Mouse (Mus musculus): ENCODE data around the gene Slc17a5.

Gene Slc17a5

DNA sequence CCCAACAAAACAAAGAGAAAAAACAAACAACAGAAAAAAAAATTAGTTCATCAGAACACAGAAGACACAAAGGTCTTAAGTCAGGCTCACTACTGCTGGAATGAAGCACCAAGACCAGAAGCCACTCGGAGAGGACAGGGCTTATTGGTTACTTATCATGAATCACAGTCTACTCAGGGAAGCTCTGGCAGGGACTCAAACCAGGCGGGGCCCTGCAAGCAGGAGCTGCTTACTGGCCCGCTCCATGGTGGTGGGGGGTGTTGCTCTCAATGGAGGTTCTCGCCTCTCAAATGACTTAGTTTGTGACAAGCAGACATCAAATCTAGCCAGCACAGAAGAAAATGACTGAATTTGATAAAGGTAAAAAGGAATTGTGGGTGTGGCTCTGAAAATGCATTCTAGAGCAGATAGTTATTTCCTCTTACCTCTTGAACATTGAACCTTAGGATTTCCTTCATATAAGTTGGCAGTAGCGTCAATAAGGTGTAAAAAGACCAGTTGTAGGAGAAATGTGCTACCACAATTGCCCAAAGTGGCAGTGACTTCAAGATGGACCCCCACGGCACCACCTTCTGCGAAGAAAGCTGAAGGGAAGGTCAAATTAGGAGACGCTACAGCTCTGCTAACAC lies 29.1 kb downstream of the Slc17a5 start:
- no peak for DNase-seq (ENCODE audit: low spot score in 2 of 2)

- no peak for DNase-seq (ENCODE audit: low spot score in 2 of 2)
Measured at GRCm38 (mm10) chr9:78557041-78557440, 30.8 kb downstream of the Slc17a5 start.

GRCm38 (mm10) chr9:78552984-78553383 lies 34.9 kb downstream of the Slc17a5 start:
- DNase-seq (ENCODE audit: low spot score in 2 of 2): peak; percentile 14 to 74

GRCm38 (mm10) chr9:78551761-78552160 lies 36.1 kb downstream of the Slc17a5 start:
- no peak for DNase-seq (ENCODE audit: low spot score in 2 of 2)

DNA sequence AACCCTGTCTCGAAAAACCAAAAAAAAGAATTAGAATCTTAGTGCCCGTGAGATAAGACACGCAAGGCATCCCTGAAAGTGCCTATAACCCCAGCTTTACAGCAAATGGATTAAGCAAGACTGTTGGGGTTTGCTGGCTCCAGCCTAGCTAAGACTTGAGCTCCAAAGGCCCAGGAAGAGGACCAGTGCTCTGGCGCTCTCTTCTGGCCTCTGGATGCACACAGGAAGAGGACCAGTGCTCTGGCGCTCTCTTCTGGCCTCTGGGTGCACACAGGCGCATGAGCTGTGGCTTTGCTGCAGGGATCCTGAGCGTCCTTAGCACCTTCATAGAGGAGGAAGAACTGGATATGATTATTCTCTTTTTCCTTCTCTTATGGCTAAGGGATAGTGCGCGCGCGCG lies 40.1 kb downstream of the Slc17a5 start:
- DNase-seq (ENCODE audit: low spot score in 2 of 2): no peak

GRCm38 (mm10) chr9:78546944-78547343 lies 40.9 kb downstream of the Slc17a5 start:
- no peak for DNase-seq (ENCODE audit: low spot score in 2 of 2)

DNA sequence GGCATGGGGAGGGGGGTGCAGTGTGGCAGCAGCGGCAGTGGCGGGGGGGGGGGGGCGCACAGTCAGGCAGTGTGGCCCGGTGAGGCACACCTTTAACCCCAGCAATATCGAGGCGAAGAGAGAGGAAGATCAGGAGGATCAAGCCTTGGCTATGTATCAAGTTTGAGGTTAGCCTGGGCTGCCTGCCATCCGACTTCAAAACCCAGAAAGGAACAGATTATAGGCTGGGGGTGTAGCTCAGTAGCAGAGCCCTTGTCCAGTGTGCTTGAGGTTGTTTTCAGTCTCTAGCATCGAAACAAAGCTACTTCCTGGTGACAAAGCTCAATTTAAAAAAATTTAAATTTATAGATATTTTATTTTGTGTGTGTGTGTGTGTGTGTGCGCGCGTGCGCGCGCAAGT lies 46.1 kb downstream of the Slc17a5 start:
- no peak for DNase-seq (ENCODE audit: low spot score in 2 of 2)

DNA sequence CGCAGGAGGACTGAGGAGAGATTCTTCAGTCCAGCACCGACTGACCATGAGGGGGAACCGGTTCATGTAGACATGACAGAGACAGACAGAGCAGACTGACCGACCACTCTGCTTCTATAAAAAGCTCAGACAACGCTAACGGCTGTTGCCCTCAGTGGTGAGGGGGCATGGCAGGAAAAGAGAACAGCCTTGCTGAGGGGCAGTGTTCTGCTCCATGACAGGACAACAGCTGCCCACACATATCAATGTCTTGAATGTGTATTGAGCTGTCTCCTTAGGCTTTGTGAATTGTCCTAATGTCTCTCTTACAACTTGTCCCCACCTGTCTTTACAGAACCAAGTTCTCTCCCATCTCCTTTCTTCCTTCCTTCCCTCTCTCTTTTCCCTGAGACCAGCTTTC lies 49.4 kb downstream of the Slc17a5 start:
- DNase-seq (ENCODE audit: low spot score in 2 of 2): no peak

DNA sequence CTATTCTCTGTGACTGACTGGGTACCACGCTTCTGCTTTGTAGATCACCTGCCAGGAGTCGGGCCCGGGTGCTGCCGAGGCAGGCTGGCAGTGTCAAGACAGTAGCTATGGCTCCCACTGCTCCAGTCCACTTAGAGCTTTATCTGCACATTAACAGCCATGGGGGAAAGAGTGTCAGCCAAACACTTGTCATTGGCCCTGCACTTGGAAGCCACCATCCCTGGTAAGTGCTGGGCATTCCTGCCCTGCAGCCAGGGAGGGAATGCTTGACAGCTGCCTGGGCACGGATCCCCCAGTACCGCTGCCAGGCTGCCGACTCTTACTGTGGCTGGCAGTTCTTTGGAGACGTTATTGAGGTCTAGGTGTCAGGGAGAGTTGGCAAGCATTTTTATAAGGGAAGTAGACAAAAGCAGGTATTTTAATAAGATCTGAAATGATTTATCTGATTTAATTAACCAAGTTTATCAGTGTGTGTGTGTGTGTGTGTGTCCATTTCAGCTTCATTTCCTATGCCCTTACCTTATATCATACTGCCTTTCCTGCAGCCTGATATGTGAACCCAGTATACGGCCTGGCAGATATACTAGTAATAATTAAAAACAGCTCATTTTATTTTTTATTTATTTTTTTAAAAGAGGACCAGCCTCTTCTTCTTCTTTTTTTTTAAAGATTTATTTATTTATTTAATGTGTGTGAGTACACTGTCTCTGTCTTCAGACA lies 50.5 kb downstream of the Slc17a5 start:
- no peak for DNase-seq (ENCODE audit: low spot score in 2 of 2)

DNA sequence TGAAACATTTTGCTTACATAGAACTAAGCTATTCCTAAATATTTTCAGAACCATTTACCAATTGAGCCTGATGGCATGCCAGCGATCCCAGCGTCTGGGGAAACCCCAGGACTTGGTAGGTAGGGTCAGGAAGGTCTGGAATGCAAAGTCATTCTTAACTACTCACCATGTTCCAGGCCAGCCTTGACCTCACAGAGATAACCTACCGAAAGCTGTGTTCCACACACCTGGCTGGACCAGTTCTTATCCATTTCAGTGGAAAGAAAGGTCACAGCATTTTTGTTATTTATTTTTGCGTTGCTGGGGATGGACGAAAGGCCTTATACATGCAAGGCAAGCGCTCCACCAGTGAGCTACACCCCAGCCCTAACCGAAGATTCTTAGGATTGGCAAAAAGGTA lies 53.2 kb downstream of the Slc17a5 start:
- DNase-seq (ENCODE audit: low spot score in 2 of 2): no peak

DNA sequence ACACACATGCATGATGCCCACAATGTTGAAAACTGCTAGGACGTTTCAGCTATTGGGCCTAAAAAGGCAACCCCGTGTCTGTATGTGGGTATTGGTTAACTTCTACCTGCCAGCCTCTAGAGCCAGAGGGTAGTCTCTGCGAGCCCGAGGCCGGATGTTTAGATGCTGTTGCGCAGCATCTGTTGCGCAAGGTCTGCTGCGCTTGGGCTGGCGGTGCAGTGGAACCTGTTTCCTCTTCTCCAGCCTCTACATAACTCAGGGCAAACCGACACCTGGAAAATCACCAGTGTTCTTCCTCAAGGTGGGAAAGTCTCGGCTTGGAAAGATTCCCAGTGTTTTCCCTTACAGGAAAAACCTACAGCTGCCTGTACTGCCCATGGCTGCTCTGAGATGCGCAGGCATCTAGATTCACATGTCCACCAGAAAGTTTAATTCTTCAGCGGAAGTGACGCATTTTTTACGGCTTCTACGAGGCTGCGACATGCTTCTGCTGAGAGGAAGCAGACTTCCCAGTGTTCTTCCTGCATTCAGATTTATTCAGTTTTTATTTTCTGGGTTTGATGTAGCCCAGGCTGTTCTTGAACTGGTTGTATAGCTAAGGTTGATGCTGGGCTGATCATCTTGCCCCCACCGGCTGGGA lies 54.4 kb downstream of the Slc17a5 start:
- DNase-seq (ENCODE audit: low spot score in 2 of 2): peak; percentile 37 to 45

DNA sequence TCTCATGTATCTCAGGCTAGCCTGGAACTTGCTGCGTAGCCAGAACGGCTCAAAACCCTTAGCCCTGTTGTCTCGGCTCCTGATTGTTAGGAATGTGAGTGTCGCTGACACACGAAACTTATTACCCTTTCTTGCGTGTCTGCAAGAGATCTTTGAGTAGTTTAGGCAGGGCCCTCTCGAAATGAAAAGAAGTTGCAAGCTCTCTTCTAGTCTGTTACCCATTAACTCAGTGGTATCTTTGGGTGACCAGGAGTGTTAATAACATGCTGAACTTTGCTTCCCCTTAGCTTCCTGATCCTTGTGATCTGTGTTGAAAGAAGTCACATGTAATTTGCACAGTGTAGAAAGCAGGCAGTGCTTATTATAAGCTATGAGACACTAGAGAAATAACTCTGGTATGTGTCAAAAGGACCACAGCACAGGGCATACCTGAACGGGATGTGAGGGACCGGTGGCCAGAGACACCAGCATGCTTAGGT lies 55.5 kb downstream of the Slc17a5 start:
- no peak for DNase-seq (ENCODE audit: low spot score in 2 of 2)

GRCm38 (mm10) chr9:78531816-78532215 lies 56.0 kb downstream of the Slc17a5 start:
- no peak for DNase-seq (ENCODE audit: low spot score in 2 of 2)

GRCm38 (mm10) chr9:78527767-78528381 lies 60.0 kb downstream of the Slc17a5 start:
- peak; percentile 61 to 79 for DNase-seq (ENCODE audit: low spot score in 2 of 2)

DNA sequence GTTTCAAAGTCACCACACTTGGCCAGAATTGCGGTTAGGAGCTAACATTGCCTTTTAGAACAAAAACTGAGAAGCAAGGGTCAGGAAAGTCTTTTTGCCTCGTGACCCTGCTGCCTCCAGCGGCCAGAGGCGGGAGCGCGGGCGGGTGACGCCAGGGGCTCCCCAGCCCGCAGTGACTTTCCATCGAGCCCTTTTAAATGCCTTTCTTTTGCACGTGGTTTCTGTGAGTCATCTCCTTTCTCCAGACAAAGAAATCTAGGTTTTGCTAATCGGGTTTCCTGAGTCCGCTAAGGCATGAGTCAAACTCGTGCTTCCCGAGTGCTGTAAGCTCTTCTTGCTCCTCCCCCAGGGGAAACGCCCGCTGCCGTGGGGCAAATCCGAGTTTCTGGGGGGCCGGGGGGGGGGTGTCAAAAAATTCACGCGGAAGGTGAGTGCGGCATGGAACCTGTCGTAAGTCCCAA lies 60.5 kb downstream of the Slc17a5 start:
- peak; percentile 38 to 66 for DNase-seq (ENCODE audit: low spot score in 2 of 2)

GRCm38 (mm10) chr9:78526206-78526605 lies 61.6 kb downstream of the Slc17a5 start:
- no peak for DNase-seq (ENCODE audit: low spot score in 2 of 2)

- DNase-seq (ENCODE audit: low spot score in 2 of 2): no peak
Measured at GRCm38 (mm10) chr9:78525451-78526135, 62.2 kb downstream of the Slc17a5 start.

- peak; percentile 44 to 60 for DNase-seq (ENCODE audit: low spot score in 2 of 2)
Measured at GRCm38 (mm10) chr9:78521689-78522088, 66.2 kb downstream of the Slc17a5 start.

DNA sequence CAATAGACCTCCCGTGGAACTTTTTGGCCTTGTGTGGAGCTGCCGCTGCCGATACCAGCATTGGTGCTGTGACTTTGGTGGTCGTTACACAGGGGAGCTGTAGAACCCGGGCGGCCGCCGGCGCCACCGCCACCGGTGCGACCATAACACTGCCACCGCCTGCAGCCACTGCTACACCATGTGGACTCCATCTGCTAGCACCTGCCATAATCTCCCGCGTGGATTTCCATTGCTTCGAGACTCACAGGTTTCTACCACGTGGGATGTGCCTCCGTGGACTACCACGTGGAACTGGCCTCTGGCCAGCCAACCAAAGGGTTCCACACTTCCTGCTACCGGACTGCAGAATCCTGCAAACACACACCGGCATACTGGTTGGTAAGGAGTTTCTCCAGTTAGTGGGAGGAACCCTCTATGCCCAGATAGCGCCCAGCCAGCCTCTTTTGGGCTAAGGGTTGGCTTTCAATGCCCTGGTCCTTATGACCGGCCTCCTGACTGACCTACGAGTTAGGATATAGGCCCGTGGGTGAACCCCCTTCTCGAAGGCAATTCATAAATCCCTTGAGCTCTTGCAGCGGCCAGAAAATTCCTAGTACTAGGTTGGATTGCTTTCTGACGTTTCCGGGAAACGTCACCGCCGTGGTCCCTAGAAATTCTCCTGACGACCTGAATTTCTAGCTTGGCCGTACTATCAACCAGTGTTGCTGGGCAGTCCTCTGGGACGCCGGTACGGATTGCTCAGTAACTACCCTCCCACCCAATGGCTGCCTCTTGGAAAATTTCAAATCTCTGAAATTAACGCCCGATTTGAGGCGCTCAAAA lies 66.8 kb downstream of the Slc17a5 start:
- DNase-seq (ENCODE audit: low spot score in 2 of 2): peak; percentile 6 to 8

GRCm38 (mm10) chr9:78520127-78520779 lies 67.6 kb downstream of the Slc17a5 start:
- no peak for DNase-seq (ENCODE audit: low spot score in 2 of 2)

Measured in thymus, postnatal 10 days (tissue).